Mouse (Mus musculus) ovary, postnatal 14 days (tissue): ENCODE results near the gene Olfr1006.
A peak's percentile ranks its signal among the peaks of the same experiment; 100 is the strongest.
"Not testable (repeated sequence)": the region's sequence is repeated elsewhere in the genome, so short reads cannot be mapped to it uniquely, and the experiment has no call there.

Experiments
- DNase-seq: peaks from one replicate; pipeline ENCODE4 v3.0.0; 2022; ENCODE audit warnings: low spot score

The Olfr1006 gene

DNA sequence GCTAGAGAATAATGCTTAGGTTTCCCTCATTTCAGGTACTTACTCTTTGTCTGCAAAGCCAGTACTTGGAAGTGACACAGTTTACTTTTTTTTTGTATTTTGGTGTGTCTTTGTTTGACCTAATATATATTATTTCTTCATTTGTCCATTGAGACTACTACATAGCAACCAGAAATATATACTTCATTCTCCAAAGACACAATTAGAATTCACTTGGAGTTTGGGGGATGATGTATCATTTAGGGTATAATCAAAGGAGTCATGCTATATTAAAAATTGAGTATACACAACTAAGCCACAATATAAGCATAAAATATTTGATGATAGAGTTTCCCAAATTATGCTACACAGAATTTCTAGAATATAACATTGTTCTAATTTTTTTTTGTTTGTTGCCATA, at the start of gene Olfr1006:
Gene Olfr1006 (minus strand): TSS at position 101 of the 400 bp plus-strand sequence.
- DNase-seq, result no peak

DNA sequence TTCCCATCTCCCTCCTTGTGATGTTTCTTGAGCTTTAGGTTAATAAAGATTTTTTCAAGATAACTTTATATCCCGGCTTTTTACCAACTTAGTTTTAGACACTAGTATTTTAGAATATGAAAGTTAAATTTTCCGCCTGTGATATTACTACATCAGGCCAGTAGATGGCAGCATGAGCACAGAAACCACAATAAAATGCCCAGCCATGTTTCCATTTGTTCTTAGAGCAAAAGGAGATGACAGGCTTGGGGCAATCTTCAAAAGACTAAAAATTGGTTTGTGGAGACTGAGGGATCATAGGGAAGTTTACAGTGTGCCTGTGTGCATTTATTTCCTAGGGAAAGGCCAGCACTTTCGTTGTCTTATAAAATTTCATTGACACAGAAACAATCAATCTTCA, 47.2 kb upstream of the Olfr1006 start:
- peak; percentile 20 for DNase-seq

DNA sequence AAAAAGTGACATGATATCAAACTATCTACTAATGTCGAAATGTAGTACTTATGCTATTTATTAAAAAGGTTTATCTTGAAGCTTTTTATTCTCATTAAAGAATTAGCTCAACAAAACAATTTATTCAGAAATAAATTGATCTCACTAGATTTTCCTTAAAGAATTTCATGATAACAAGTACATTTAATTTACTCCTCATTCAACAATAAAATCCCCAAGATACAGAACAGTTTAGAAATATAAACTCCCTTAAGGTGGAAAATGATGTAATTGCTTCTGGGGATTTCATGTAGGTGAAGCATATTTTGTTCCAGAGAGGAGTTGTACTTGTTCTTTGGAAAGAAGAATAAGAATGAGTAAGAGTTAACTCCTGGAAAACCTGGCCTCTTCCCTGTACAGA, 36.6 kb upstream of the Olfr1006 start, which contains the start of gene Olfr1009:
Gene Olfr1009 (plus strand): TSS at position 301 of the 400 bp plus-strand sequence.
- no peak for DNase-seq

DNA sequence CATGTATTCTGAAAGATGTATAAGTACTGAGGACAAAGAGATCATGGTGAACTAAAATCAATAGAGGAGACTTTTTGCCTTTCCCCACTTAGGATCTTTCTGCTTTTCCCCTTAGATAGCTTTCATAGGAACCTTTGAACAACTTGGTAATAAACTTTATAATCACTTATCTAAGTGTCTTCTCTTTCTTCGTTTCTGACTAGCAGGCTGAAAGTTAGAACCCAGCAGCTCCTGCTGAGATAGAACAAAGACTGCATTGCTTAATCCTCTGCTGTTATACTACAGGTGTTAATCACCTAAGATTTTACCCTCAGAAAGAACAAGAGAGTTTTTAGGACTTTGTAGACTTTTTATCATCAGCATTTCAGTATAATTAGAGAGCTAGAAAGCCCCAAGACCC, 32.6 kb upstream of the Olfr1006 start:
- DNase-seq, result no peak

DNA sequence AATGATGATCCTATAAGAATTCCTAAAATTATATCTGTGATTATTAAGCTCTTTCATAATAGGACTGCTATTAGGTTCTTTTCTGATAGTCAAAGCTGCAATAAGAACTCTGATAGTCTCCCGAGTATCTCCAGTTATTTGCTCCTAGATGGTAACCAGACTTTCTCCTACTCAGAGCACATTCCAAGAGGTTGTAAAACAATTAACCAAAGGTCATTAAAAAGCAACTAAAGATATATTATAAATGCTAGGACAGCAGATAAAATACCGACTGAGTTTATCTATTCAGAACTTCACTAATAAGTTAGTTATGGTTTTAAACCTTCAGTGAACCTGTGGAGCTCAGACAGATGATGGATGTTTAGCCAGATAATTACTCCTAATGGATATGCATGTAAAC, 32.1 kb upstream of the Olfr1006 start:
- DNase-seq, result not testable (repeated sequence)

DNA sequence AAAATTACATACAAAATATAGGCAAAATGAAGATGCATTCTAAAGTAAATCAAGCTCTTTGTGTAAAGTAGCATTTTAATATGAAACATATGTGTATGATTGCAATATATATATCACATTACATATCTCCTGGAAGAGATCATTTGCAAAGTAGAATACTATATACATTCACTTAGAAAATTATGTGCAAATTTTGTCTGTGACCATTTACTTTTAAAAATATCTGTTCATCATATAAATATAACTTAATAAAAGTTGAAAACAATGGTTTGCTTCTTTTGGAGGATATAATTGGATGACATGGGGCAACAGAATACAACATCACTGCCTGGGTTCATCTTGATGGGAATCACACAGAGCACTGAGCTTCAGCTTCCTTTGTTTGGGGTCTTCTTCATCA, 10.6 kb upstream of the Olfr1006 start, which contains the start of gene Olfr1008:
Gene Olfr1008 (plus strand): TSS at position 301 of the 400 bp plus-strand sequence.
- DNase-seq, result no peak

DNA sequence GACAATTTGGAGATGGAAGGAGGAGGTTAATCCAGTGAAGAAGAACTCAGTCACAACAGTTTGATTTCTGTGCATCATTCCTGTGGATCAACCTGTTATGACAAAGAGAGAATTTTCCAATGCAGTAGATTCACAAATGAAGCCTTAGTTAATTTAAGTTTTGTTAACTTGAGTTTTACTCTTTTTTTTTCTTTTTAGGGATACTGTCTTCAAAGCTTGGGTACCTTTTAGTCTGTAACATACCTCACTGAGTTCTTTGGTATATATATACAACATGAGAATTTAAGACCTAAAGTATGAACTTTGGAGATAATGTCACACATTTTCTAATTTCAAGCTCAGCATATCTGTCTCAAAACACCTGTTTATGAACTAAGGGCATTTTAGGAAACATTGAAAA, 14.2 kb downstream of the Olfr1006 start, which contains the start of gene Olfr154:
Gene Olfr154 (minus strand): TSS at position 101 of the 400 bp plus-strand sequence.
- not testable (repeated sequence) for DNase-seq

DNA sequence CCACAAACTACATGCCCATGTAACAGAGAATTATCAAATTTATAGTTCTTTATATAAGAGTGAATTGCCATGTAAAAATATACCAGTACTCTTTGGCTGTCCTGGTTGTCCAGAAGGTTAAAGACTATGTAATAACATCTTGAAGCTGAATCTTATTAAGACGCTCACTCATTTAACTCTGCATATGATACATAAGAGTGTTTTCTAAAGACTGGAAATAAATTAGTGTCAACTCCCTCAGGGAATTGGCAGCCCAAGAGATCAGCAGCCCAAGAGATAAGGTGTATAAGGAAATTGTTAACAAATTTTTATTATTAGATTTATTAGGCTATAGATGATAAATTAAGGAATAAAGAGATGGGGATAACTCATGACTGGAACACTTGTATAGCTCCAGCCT, 28.0 kb downstream of the Olfr1006 start, which contains the start of gene Olfr1002:
Gene Olfr1002 (minus strand): TSS at position 101 of the 400 bp plus-strand sequence.
- DNase-seq, result no peak
